Mouse (Mus musculus) cerebellum, postnatal 4 days (tissue): Measurements from ENCODE around the gene Hmg20a.

Source experiments
- DNase-seq, 2 experiments: peaks; one replicate each; pipeline ENCODE4 v3.0.0; 2022; ENCODE audit warnings: low spot score in 2 of 2, mixed read lengths in 1 of 2

Hmg20a gene

GRCm38 (mm10) chr9:56439699-56440098 is 21.3 kb downstream of the Hmg20a start:
- no peak for DNase-seq

- no peak for DNase-seq
These were observed 33.2 kb downstream of the Hmg20a start for GRCm38 (mm10) chr9:56451570-56451969.

- DNase-seq: no peak
These were observed 34.8 kb downstream of the Hmg20a start for GRCm38 (mm10) chr9:56453038-56453815.

DNA sequence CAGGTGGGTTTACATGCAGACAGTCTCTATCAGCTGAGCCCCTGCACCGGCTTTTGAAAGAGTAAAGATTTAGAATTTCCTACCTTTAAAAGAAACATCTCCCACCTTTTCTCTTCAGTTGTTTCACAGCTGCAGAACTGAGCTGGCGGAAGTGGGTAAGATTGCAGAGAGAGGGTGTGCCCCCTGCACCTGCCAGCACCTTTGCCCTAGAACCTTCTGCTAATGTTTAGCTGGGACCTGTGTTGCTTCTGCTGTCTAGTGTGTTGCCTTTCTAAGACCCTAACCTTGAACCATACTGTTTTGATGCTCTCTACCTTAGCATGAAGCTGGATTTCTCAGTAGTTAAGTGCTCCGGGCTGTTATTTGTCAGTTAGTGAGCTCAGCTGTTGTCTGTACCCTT is 38.0 kb downstream of the Hmg20a start:
- DNase-seq: no peak

- no peak for DNase-seq
These were observed 42.6 kb downstream of the Hmg20a start for GRCm38 (mm10) chr9:56460987-56461386.

GRCm38 (mm10) chr9:56462606-56463005 is 44.2 kb downstream of the Hmg20a start:
- DNase-seq: no peak

GRCm38 (mm10) chr9:56463046-56463445 is 44.6 kb downstream of the Hmg20a start:
- no peak for DNase-seq

GRCm38 (mm10) chr9:56463686-56464515 is 45.5 kb downstream of the Hmg20a start:
- DNase-seq: no peak

GRCm38 (mm10) chr9:56464863-56465654 is 46.6 kb downstream of the Hmg20a start:
- no peak for DNase-seq

DNA sequence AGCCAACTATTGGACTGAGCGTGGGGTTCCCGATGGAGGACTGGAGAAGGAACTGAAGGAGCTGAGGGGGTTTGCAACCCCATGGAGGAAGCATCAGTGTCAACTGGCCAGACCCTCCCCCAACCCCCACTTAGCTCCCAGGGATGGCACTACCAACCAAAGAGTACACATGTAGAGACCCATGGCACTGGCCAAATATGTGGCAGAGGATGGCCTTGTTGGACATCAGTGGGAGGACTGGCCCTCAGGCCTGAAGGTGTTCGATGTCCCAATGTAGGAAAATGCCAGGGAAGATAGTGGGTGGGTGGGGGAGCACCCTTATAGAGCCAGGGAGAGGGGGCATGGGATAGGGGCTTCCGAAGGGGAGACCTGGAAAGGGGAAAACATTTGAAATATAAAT is 47.8 kb downstream of the Hmg20a start:
- no peak for DNase-seq

DNA sequence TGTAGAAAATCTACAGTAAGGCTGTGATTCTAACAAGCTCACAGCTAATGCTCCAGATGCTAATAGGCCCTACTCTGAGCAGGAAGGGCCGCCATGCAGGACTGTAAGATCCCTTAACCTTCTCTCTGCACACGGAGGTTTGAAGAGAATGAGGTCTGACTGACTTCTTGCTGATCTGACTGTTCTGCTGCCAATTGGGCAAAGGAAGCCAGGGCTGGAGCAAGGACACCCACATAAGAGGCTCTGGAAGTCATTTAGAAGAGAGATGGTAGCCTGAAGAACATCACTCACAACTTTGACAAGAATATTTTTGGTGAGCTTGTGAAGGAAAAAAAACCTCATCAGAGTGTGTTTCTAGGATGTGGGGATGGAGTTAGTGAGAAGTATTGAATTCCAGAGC is 51.2 kb downstream of the Hmg20a start:
- DNase-seq: no peak

GRCm38 (mm10) chr9:56470291-56470690 is 51.9 kb downstream of the Hmg20a start:
- DNase-seq: no peak

- DNase-seq: no peak
These were observed 60.7 kb downstream of the Hmg20a start for GRCm38 (mm10) chr9:56478975-56479647.

GRCm38 (mm10) chr9:56482623-56483022 is 64.2 kb downstream of the Hmg20a start:
- no peak for DNase-seq

DNA sequence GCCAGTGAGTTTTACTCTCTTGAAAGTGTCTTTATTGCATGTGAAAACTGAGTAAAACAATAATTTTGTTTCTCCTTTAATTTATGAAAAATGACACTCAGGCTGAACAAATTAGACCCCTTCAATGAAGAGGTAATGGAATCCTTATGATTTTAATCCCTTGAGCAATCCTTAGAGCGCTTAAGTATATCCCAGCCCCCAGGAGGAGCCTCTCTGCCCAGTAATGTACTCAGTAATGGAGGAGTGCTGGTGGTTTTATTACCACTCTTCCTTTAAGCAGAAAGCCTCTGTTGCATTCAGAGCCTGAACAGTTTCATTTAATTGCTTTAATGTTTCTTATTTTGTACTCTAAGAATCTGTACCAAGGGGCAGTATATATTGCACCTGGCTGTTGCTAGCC is 67.0 kb downstream of the Hmg20a start:
- DNase-seq: no peak

- no peak for DNase-seq
These were observed 67.7 kb downstream of the Hmg20a start for GRCm38 (mm10) chr9:56486158-56486557.

GRCm38 (mm10) chr9:56487651-56488050 is 69.2 kb downstream of the Hmg20a start:
- DNase-seq: no peak

GRCm38 (mm10) chr9:56492391-56492790 is 74.0 kb downstream of the Hmg20a start:
- no peak for DNase-seq

DNA sequence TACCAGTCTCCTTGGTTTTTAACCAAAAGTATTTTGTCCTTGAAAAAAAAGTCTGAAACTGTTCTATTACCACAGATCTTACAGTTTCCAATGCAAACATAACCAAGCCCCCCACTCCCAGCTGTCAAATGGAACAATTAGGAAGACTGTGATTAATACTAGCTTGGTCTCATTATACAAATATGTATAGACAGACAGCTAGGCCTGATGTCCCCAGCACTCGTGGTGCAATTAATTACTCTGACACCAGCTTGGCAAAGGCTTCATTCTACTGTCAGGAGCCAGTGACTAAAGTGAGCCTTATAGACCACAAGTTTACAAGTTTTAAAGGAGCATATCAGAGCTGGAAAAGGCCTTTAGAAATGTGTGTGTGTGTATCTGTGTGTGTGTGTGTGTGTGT is 74.5 kb downstream of the Hmg20a start:
- DNase-seq: no peak

DNA sequence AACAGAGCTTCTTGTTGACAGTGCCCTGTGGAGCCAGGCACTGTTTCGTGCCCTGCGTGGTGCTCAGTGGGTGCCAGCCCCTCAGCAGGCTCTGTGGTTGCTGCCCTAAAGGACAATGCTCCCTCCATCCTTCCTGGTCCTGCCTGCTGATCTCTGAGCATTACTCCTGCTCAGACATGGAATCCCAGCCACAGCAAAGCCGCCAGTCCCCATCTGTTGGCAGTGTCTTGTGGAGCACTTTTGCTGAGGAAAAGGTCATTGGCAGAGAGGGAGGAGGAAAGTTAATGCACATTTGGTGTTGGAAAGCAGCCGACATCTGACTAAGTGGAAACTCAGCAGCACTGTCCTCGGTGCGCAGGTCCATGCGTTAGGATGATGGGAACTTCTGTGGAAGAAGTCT is 76.7 kb downstream of the Hmg20a start:
- peak in 1 of 2 experiments; percentile 35 for DNase-seq

DNA sequence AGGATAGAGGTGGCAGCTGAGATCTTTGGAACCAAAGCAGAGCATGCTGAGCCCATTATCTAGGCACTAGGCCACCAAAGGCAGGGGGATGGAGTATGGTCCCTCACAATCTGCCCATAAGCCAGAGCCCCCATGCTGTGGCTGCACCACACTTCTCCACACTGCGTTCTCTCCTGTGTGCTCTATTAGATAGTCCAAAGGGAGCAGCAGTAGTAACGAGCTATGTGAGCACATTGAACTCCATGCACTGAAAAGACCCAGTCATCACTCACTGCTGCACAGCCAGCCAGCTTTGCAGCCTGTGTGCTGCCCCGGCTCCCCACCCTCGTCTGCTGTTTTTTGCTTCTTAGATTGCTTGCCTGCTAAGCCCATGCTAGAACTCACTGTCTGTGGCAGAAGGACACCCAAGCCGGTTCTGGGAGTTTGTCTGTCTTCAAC is 77.4 kb downstream of the Hmg20a start:
- DNase-seq: peak in 1 of 2 experiments; percentile 35

GRCm38 (mm10) chr9:56496567-56496966 is 78.2 kb downstream of the Hmg20a start:
- DNase-seq: no peak
